Mouse (Mus musculus) liver, embryonic 13.5 days (tissue): ENCODE measurements at regions not wholly inside any gene's neighbourhood (a gene's known extent, or its start where the extent isn't known, plus 50 kb on each side); places are given as distances from the start of the nearest gene placed in this dataset.

Experiments used
- ATAC-seq: fragments of 200-750 bp; cut with Nextera tagmentation; 2 replicates; pipeline ENCODE4 v1.8.0; 2017; ENCODE audit warnings: low read depth, mild to moderate bottlenecking, moderate number of reproducible peaks, moderate library complexity
- DNase-seq: peaks from one replicate; pipeline ENCODE4 v3.0.0; 2022
- H3K27ac ChIP-seq: fragments of 300-500 bp; sonication (generic); 2 replicates; pipeline ENCODE4 v1.5.1; 2015; ENCODE audit warnings: moderate library complexity, mild to moderate bottlenecking, inconsistent platforms
- H3K27me3 ChIP-seq: fragments of 300-500 bp; sonication (generic); 2 replicates; pipeline ENCODE4 v1.6.1; 2015; ENCODE audit warnings: mild to moderate bottlenecking, inconsistent platforms
- H3K36me3 ChIP-seq: fragments of 300-500 bp; sonication (generic); 2 replicates; pipeline ENCODE4 v1.6.1; 2015; ENCODE audit warnings: mild to moderate bottlenecking, inconsistent platforms
- H3K4me1 ChIP-seq: fragments of 300-500 bp; sonication (generic); replicated peaks from 2 replicates; pipeline ENCODE4 v1.6.1; 2015; ENCODE audit warnings: inconsistent platforms
- H3K4me2 ChIP-seq: fragments of 300-500 bp; sonication (generic); 2 replicates; pipeline ENCODE4 v1.6.1; 2015; ENCODE audit warnings: inconsistent platforms, mild to moderate bottlenecking, moderate library complexity
- H3K4me3 ChIP-seq: fragments of 300-500 bp; sonication (generic); replicated peaks from 2 replicates; pipeline ENCODE4 v1.5.1; 2015; ENCODE audit warnings: mild to moderate bottlenecking, inconsistent platforms
- H3K9ac ChIP-seq: fragments of 300-500 bp; sonication (generic); 2 replicates; pipeline ENCODE4 v1.6.1; 2015; ENCODE audit warnings: mild to moderate bottlenecking, inconsistent platforms
- H3K9me3 ChIP-seq: fragments of 300-500 bp; sonication (generic); replicated peaks from 2 replicates; pipeline ENCODE4 v1.6.1; 2016; ENCODE audit warnings: inconsistent platforms
- WGBS: fragments of 180-500 bp; shearing (Covaris S2); methylation state at CpG from one replicate; pipeline ENCODE4 v1.1.7; 2015; ENCODE audit not compliant: insufficient replicate concordance; 5-methylcytosine and 5-hydroxymethylcytosine counted together

DNA sequence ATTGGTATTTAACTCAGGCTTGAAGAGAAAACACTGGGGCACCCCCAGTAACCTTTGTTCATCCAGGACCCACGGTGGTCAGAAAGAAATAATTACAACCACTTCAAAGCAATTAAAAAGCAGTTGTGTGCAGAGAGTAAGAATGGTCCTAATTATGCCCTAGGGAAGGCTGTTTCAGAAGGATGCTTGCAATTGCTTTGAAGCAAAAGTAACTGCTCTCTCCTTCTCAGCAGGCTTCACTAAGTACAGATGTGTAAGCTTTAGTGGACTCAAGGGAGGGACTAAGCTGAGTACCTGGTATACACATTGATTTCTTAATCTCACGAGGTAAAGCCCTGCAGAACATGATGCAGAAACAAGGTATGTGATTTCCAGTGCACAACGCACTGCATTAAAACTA is 1242.1 kb downstream of the Pcdh18 start:
- Histone ChIP-seq H3K27me3 (no peaks in the 10 kb centered on the region), H3K4me1 (no peaks in the 10 kb centered on the region), H3K36me3 (no peaks in the 10 kb centered on the region), H3K4me2 (no peak overlapping the region), H3K27ac (no peak overlapping the region), H3K9ac (no peak overlapping the region), H3K9me3 (no peaks in the 10 kb centered on the region), H3K4me3 (no peak overlapping the region)
- ATAC-seq (no peak), DNase-seq (no peak)
- WGBS: 41% methylated on average over 3 of the region's 3 CpGs

DNA sequence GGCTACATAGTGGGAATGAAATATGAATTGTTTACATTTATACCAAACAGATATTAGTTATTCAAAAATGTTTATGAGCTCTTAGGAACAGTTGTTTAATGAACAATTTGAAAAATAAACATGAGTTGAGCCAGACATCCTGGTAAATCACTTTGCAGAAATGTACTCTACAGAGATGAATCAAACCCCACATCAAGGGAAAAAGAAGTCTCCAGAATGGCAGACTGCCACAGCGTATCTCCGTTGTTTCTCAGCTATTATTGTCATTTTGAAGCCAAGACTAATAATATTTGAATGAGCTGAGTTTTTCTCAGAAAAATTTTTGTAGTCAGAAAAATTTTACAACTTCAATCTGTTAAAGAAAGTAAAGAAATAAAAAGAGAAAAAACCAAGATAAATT is 1253.1 kb downstream of the Pcdh18 start:
- H3K27ac ChIP-seq: no peak overlapping the region
- no peak for ATAC-seq
- H3K9ac ChIP-seq: no peak overlapping the region
- H3K4me1 ChIP-seq: no peaks in the 10 kb centered on the region
- H3K27me3 ChIP-seq: no peaks in the 10 kb centered on the region
- DNase-seq: no peak
- H3K36me3 ChIP-seq: no peaks in the 10 kb centered on the region
- no peak overlapping the region for H3K4me2 ChIP-seq
- no peaks in the 10 kb centered on the region for H3K9me3 ChIP-seq
- WGBS: 67% methylated on average over 2 of the region's 2 CpGs
- no peak overlapping the region for H3K4me3 ChIP-seq

DNA sequence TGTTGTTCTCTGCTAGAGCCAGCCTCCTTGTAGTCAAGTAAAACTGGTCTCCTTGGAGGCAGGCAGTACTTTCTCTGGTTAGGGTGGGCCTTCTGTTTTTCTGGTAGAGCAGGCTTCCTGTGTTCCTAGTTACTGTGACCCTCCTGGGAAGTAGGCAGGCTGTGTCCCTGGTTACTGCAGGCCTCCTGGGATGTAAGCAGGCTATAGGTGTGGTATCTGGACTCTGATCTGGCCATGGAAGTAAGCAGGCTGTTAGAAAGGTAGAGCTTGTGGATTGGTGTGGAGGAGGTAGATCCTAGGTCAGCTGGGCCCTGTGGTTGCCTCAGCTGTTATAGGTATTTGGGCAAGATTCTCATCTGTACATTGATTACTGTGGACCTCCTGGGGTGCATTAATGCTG is 1292.4 kb downstream of the Pcdh18 start:
- H3K4me3 ChIP-seq: no peak overlapping the region
- ATAC-seq (no peak), DNase-seq (no peak)
- no peaks in the 10 kb centered on the region for H3K9me3 ChIP-seq
- no peak overlapping the region for H3K4me2 ChIP-seq
- no peaks in the 10 kb centered on the region for H3K27me3 ChIP-seq
- H3K36me3 ChIP-seq: no peaks in the 10 kb centered on the region
- no peak overlapping the region for H3K27ac ChIP-seq
- no peaks in the 10 kb centered on the region for H3K4me1 ChIP-seq
- H3K9ac ChIP-seq: no peak overlapping the region

DNA sequence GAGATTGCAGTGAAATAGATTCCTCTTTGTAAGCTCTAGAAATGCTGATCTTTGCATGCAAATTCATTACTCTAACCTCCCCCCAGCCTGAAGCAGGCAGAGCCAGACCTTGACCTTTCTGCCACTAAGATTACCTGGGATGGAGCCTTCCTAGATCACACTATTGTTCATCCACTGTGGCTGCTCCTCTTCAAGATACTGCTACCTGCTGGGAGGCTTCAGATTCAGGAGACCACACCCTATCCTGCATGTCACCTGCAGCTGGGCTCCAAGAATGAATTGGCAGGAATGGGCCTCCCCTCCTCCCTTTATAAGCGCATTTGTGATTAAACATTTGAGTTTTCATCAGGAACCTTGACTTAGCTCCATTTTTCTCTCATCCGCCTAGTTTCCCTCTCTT is 1315.2 kb downstream of the Pcdh18 start:
- Histone ChIP-seq H3K4me1 (no peaks in the 10 kb centered on the region), H3K4me3 (no peak overlapping the region), H3K27ac (no peak overlapping the region), H3K4me2 (no peak overlapping the region), H3K9ac (no peak overlapping the region), H3K9me3 (no peaks in the 10 kb centered on the region), H3K36me3 (no peaks in the 10 kb centered on the region), H3K27me3 (no peaks in the 10 kb centered on the region)
- no peak for DNase-seq
- WGBS: 53% methylated on average over 2 of the region's 2 CpGs
- ATAC-seq: no peak

DNA sequence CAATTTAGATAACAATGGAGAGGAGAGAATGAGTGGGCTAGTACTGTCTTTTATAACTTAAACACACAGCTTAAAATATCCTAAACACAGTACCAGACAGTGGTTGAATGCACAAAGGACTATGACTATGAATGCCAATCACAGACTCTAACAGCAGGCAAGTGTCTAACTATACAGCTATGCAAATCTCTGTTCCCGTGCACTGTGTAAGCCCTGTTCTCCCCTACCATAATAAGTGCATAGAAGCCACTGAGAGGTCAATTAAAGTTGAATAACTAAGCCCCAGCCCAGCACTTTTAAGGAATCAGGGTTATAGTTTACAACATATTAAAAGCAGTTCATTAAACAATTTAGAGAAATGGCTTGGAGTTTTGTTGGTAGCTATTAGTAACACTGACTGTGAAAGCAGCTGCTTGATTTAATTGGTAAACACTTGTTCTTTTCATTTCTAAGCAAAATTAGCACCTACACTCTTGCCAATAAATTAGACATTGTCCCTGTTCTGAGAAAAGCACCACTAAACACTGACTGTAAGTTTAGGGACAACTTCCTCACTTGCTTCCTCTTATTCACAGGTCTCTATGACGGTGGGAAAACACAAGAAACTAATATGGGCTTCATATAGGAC is 1327.6 kb downstream of the Pcdh18 start:
- Histone ChIP-seq H3K9ac (no peak overlapping the region), H3K36me3 (no peaks in the 10 kb centered on the region), H3K27ac (no peak overlapping the region), H3K9me3 (no peaks in the 10 kb centered on the region), H3K4me1 (no peaks in the 10 kb centered on the region), H3K4me2 (no peak overlapping the region), H3K27me3 (no peaks in the 10 kb centered on the region), H3K4me3 (no peak overlapping the region)
- DNase-seq (no peak), ATAC-seq (no peak)
- WGBS: 55% methylated on average over 2 of the region's 2 CpGs

DNA sequence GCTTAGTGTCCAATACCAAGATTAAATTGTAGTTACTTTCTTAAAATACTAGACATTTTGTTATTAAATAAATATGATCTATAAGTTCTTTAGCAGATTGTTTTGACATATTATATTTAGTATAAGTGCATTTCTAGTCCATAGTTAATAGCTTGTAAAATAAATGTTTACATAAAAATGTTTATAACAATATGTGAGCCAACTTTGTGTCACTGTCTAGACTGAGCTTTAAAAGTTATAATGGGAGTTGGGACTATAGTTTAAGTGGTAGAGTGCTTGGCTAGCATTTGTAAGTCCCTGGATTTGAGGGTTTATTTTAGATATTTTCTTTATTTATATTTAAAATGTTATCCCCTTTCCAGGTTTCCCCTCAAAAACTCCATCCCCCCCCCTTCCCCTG is 1367.3 kb downstream of the Pcdh18 start:
- H3K4me1 ChIP-seq: no peaks in the 10 kb centered on the region
- no peaks in the 10 kb centered on the region for H3K27me3 ChIP-seq
- H3K4me3 ChIP-seq: no peak overlapping the region
- no peak for DNase-seq
- no peaks in the 10 kb centered on the region for H3K36me3 ChIP-seq
- no peak overlapping the region for H3K4me2 ChIP-seq
- no peak overlapping the region for H3K9ac ChIP-seq
- H3K9me3 ChIP-seq: no peaks in the 10 kb centered on the region
- no peak overlapping the region for H3K27ac ChIP-seq
- ATAC-seq: no peak
